Mouse (Mus musculus): ENCODE results near the gene Sh2b1.

Gene Sh2b1

DNA sequence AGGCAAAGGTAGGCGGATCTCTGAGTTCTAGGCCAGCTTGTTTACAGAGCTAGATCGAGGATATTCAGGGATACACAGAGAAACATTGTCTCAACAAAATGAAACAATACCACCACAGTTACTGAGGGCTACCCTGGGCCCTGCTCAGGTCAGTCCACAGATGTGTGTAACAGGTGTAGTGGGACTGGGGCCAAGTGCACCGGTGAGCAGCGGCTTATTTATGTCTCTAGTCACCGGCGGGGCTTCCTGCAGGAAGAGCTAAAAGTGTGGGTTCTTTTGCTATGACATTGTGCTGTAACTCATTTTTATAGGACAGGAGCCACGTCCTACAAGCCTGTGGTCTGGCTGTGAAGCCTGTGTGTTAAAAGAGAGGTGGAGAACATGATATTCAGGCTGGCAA, 21.4 kb downstream of the Sh2b1 start:
- no peak for DNase-seq

DNA sequence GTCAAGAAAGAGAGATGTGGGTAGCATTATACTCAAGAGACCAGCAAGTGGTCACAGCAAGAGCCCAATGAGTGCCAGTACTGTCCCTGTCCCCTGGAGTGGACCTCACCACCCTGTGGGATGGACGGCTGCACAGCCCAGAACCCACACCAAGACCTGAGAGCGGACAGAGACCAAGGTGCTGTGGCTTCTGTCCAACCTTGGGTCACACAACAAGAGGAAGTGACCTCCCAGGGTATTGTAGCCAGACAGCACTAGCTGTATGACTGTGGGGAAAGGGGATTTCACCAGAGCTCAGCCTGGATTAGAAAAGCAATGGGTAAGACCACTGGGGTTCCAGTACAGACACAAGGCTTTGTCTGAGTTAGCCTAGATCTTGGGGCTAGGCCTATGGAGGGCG, 23.0 kb downstream of the Sh2b1 start:
- no peak for DNase-seq

DNA sequence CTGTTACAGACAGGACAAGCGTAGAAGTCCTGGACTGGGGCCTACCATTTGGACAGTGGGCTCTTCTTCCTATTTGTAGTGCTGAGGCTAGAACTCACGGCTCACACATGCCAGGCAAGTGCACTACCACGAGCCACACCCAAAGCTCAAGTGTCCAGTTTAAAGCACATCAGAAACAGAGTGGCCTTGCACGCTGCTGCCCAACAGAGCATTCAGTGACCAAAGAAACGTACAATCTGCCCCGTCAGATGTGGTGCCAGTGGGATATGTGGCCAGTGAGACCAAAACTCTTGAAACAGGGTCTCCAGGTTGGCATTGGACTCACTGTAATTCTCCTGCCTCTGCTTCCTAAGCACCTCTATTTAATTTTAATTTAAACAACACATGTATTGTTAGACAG, 24.6 kb downstream of the Sh2b1 start:
- DNase-seq = no peak

DNA sequence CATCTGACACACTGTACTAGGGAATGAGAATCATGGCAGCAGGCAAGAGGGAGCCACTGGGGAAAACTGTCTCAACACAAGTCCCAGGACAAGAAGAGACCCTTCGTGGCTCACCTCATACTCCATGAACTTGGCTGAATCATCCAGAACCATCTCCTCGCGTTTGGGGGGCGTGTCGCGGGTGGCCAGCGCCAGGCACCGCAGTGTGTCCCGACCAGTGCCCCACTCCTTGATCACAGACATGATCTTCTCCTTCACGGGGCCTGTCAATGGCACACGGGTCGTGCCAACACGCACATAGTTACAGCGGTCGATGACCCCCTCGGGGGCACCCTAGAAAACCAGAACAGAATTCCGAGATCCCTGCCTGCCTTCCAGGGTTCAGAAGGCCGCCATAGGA, 25.2 kb downstream of the Sh2b1 start:
- DNase-seq = no peak

DNA sequence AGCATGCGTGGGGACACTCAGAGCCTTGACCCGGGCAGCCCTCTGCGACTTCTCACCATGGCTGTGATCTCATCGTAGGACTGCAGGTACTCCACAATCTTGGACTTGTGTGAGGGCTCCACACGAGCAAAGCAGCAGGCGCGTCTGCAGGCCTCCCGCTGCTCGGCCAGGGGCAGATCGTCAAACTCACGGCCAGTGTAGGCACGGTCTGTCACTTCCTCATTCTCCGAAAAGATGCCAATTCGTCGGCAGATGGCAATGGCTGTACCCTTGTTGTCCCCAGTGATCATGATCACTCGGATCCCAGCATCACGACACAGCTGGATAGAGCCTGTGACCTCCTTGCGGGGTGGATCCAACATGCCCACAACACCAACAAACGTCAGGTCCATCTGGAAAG, 26.7 kb downstream of the Sh2b1 start:
- DNase-seq = peak; percentile 90

DNA sequence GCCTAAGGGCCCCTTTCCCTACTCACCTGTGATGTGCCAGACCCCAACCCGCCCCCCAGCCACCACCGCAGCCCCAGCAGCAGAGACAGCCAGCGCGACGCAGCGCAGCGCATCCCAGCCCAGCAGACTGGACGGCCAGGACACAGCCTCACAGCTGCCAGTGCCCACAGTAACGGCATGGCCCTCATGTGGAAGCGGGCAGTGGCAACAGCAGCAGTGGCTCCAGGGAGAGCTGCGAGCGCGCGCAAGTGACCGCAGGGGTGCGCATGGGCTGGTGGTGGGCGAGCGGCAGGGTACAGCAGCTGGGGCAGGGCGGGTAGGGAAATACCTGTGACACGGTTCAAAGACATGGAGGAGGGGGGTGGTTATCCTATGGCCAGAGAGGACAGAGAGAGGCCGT, 29.0 kb downstream of the Sh2b1 start:
- no peak for DNase-seq

DNA sequence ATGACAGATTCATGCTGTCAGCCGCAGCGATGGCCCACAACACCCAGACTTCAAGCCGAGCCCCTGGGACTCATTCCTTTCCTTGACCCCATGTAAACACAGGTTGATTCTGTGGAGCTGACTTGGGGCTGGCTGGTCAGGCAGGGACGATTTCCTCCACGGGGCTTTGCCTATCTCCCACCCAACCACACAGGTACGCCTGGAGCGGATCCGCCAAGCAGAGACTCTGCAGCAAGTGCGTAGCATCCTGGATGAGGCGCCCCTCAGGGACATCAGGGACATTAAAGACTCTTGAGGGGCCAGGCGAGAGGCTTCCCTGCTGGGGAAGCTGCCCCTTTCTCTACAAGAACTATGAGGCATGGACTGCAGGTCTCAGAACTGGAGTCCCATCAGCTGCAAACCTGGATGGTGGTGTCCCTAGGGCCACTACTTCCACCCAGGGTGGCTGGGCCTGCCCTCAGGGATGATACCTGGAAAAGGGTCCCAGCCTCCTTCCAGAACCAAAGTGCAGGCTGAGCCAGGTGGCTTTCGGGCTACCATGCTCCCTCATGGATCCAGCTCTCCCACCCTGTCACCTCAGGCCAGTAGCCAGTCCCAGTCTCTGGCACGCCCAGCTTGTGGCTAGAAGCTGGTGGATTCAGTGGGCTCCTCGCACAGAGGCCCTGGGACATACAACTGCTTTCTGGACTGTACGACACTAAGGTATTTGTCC, 30.0 kb downstream of the Sh2b1 start:
- peak; percentile 82 for DNase-seq

DNA sequence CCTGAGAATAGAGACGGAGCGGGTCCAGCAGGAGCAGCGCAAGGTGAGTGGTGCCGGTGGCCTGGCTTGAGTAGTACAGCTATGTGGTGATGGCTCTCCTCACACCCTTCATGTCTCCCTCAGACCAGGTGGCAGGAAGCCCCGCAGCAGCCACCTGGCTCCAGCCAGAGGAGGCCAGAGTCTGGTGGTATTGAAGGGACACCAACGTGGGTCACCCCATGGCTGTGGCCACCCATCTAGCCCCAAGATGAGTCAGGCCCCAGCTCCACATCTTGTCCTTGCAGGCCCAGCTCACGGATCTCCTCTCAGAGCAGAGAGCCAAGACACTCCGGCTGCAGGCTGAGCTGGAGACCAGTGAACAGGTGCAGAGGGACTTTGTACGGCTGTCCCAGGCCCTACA, 30.7 kb downstream of the Sh2b1 start:
- peak; percentile 81 for DNase-seq

DNA sequence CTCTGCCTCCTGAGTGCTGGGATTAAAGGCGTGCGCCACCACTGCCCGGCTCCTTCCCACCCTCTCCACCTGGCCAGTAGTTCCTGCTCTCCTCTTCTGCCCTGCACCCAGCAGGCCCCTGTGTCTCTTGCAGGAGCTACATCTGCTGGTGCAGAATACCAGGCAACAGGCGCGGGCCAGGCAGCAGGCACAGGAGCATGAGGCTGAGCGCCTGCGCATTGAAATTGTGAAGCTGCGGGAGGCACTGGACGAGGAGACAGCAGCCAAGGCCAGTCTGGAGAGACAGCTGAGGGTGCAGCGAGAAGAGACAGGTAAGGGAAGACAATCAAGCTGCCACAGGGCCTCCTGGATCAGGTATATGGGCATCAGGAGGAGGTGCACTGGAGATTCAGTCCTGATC, 31.2 kb downstream of the Sh2b1 start:
- peak; percentile 85 for DNase-seq

DNA sequence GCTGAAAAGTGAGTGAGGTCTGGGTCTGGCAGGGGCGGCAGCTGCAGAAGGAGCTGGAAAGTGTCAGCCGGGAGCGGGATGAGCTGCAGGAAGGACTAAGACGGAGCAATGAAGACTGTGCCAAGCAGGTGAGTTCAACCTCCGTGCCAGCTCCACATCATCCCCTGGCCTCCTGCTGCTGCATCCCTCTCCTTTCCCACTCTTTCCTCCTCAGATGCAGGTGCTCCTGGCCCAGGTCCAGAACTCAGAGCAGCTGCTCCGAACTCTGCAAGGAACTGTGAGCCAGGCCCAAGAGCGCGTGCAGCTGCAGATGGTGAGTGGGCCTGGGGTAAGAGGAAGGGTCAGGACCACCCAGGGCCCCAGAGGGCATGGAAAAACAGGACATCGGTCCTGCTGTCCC, 35.1 kb downstream of the Sh2b1 start:
- DNase-seq = peak; percentile 84

DNA sequence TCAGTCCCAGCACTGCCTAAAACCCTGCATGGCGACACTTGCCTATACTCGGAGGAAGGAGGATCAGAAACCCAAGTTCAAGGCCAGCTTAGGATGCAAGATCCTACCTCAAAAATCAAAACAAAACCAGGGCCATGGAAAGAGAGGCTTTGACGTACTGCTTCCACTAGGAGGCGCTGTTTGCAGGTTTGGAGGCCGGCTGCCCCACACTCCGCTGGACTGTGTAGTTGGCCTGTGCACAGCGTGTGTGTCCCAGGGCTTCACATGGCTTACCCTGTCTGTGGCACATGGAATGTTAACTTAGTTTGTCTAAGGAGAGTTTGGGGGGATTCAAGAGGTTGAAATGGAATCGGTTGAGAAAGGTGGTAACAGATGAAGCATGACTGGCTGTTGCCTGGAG, 38.4 kb downstream of the Sh2b1 start:
- peak; percentile 92 for DNase-seq

DNA sequence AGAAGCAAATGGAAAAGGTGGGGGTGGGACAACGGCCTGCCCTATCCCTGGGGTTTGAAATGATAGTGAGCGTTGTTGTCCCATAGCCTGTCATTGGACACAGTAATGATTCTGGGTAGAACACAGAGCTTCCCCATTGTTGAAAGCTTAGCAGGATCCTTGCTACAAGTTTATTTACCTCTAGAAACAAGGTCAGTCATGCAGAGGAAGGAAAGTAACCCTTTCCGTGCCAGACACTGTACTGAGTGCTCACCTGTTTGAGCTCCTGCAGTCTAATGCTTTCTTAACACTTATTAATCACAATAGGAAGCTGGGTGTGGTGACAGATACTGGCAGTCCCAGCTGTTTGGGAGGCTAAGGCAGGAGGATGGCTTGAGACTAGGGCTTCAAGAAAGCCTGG, 39.4 kb downstream of the Sh2b1 start:
- DNase-seq = no peak

DNA sequence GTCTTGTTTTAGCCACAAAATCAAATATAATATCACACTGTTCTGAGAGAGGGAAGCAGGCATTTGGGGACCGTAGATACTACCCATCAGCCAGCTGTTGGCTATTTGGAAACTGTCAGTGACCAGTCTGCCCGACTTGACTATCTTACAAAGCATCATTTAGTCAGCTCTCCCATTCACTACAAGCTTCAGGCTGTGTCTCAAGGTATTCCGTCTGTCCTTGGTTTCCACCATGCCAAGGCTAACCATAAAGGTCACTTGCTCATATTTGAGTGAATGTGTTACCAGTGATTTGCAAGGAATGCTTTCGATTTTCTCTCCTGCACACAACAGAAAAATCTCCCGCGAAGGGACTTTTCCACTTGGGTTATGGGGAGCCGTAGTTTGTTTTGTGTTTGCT, 40.5 kb downstream of the Sh2b1 start:
- DNase-seq = no peak

DNA sequence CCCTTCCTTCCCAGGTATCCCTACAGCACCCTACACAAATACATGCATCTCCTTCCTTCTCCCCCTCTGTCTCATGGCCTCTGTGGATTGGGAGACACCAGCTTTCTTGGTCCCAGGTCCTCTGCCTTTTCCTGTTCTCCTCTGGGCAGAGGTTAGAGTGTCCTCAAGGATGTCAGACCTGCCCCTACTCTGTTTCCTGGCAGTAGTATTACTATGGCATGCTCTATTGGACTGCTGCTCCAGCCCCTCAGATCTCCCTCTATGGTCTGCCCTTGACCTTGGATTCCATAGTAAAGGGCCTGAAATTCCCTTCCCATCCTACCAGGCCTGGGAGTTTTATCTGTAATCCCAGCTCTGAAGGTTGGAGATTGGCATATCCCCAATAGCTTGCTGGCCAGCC, 45.1 kb downstream of the Sh2b1 start:
- peak; percentile 86 for DNase-seq

DNA sequence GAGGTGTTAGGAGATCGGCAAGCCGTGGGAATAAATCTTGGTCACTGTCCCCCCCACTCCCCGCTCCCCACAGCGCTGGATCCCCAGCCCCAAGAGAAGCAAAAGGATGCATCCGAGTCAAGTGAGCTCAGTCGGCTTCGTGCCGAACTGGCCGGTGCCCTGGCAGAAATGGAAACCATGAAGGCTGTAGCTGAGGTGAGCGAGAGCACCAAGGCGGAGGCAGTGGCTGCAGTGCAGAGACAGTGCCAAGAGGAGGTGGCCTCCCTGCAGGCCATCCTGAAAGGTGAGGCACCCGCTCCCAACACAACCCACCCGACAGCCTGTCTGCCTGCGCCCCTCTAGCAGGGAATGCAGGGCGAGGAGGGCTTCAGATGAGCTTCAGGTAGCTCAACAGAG, 45.7 kb downstream of the Sh2b1 start:
- DNase-seq = no peak

DNA sequence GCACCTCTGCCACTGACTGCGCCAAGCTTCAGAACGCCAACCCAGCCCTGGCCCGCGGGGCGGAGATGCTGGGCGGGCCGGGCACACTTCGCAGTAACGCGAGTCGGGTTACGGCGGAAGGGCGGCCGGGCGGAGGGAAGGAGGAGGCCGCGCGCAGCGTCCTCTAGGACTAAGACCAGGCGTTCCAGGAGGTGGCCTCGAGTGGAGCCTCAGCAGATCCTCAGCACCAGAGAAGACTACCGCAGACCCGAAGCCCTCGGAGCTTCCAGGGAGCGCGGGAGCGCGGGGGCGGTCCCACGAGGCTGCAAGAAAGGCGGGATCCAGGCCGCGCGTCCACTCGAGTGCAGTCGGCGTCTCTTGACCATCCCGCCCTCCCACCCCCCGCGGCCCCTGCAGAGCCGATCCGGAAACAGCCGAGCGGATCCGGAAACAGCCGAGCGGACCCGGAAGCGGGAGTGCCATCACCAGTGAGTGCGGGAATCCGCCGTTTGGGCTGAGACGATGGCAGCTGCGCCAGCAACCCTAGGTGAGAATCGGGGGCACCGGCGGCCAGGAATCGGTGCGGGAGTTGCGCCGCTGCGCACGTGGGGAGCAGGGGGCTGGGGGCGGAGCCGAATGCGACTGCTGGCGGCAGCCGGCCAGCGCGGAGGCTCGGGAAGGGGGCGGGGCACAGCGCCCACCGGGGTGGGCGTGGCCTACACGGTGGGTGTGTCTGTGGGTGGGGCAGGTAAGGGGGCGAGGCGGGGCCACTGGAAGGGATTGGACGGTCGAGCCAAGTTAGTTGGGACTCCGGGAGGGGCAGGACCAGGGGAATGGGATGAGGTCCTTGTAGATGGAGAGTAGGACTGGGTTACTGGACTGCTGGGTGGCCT, 46.4 kb downstream of the Sh2b1 start, which contains the start of gene Rabep2:
Gene Rabep2 (plus strand): TSS at position 129 of the 872 bp plus-strand sequence.
- DNase-seq = peak; percentile 99

DNA sequence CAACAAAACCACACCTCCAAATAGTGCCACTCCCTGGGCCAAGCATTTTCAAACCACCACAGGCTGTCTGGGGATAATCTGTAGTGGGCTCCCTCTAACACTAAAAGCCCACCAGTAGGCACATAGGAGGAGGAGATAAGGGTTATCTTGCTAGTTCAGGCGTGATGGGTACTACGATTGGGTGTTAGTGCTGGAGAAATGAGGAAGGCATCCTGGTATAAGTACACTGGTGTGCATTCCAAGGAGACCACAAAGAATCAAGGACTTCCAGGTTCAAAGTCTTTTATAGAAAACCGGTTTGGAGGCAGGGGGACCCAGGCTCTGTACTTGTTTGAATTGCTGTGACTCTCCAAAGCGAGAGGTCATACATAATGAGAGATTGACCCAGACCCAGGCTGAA, 47.1 kb downstream of the Sh2b1 start:
- DNase-seq = peak; percentile 91

DNA sequence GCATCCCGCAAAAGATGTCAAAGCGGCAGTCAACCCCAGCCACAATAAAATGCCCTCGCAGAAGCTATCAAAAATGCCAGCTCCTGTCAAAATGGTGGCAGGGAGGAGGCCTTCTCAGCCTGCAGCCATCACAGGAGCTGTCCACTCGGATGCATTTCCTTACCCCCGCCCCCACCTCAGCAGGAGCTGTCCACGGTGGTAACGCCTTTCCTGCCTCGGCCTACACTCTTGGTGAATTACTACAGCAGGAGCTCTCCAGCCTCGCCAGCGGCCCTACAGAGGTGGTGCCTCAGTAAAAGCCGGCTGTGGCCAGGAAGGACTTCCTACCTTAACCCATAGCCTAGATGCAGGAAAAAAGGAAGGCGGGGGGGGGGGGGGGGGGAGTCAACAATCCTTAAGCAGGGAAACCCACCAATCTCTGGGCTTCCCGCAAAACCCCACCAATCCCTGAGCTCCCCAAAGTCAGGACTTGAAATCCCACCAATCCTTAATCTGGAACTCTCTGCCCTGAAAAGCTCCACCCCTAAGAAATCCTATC, 47.8 kb downstream of the Sh2b1 start:
- peak; percentile 92 for DNase-seq

DNA sequence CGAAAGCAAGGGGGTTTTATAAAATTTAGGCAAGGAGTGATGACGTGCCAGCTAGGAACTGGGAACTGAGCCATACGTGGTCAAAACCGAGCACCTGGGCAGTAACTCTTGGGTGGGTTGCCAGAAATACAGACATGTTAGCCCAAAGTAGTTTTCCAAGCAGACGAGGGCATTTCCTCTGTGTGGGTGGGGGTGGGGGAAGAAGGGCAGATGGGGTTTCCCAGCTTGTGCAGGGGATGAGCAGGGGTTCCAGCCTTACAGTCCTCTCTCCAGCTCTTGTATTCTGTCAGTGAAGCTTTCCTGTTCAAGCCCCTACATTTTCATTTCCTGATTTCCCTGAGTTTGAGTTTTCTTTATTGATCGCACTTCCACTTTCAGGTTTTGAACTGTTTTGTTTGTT, 51.1 kb downstream of the Sh2b1 start:
- no peak for DNase-seq

DNA sequence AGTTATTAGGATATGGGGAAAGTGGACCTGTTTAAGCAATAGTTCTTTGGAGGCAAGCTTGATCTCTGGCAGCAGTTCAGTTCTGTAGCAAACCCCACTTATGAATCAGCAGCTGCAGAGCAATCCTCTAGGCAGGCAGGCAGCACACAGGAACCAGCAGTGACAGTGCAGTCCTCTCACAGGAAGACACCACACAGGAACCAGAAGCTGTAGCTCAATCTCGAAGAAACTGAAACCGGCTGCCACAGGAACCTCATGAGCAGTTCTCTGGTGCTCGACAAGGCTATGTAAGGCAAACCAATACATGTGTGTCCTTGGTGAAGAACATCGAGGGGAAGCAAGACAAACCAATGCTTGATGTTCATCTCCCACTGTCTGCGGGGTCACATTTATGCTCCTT, 53.5 kb downstream of the Sh2b1 start:
- no peak for DNase-seq

DNA sequence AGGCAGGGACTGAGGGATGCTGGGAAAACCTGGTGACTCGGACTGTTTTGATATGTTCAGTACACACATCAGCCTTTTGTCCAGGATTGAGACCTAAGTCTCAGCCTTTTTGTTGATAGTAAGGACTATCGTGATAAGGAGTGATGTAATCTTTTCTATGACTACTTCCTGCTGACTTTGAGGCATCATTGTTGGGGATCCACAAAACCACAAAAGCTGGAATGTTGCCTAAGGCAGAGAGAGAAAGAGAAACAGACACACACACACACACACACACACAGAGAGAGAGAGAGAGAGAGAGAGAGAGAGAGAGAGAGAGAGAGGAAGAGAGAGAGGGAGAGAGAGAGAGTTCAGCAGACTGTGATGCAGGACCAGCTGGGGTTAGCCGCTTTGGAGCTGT, 56.7 kb downstream of the Sh2b1 start:
- no peak for DNase-seq

DNA sequence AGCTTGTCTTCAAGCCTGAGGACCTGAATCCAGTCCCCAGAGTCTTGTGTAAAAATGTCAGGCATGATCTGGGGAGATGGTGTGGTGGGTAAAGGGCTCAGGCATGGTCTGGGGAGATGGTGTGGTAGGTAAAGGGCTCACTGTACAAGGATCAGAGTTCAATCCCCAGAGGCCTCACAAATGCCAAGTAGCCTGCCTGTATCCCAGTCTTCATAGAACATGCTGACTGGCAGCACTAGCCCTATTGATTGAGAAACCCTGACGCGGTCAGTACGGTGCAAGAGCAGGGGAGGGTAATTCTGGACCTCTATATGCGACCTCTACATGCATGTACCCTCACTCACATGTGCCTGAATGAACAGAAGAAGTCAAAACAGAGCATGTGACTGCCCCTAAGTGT, 57.6 kb downstream of the Sh2b1 start:
- DNase-seq = peak; percentile 86

DNA sequence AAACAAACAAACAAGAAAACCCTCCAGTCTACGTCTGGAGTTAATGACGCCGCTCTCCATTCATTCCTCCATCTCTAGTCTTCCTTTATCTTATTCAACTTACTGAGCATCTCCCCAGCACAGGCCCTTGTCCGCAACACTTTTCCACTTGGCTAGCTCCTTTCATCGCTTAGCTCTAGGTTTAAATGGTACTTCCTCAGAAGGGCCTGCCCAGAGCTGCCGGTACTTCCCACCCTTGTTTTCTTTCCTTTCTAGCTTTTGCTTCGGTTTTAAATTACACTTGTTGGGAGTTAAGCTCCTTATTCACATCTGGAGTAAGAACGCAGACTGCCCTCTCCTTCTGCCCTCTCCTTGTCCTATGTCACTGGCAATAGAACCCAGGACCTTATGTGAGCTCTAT, 58.2 kb downstream of the Sh2b1 start:
- no peak for DNase-seq

Data from heart, adult 11 months (tissue).